Mouse (Mus musculus) hindbrain, embryonic 12.5 days (tissue): ENCODE results near the gene Gm49601. TPM values are rescaled to one million over a fixed set of nuclear protein-coding genes. Genes with fewer than 3 reads are reported as not detected.
A peak's percentile ranks its signal among the peaks of the same experiment; 100 is the strongest.

ENCODE experiments used
- ATAC-seq: fragments of 200-750 bp; cut with Nextera tagmentation; 2 replicates; pipeline ENCODE4 v1.8.0; 2017; ENCODE audit warnings: moderate TSS enrichment; ENCODE audit not compliant: low FRiP score
- H3K27ac ChIP-seq: fragments of 300-500 bp; sonication (generic); 2 replicates; pipeline ENCODE4 v1.5.1; 2016; ENCODE audit warnings: mild to moderate bottlenecking
- H3K27me3 ChIP-seq: fragments of 300-500 bp; sonication (generic); 2 replicates; pipeline ENCODE4 v1.6.1; 2016; ENCODE audit warnings: mild to moderate bottlenecking
- H3K36me3 ChIP-seq: fragments of 300-500 bp; sonication (generic); 2 replicates; pipeline ENCODE4 v1.6.1; 2016; ENCODE audit warnings: mild to moderate bottlenecking
- H3K4me1 ChIP-seq: fragments of 300-500 bp; sonication (generic); 2 replicates; pipeline ENCODE4 v1.6.1; 2016
- H3K4me2 ChIP-seq: fragments of 300-500 bp; sonication (generic); replicated peaks from 2 replicates; pipeline ENCODE4 v1.6.1; 2016; ENCODE audit warnings: mild to moderate bottlenecking
- H3K4me3 ChIP-seq: fragments of 300-500 bp; sonication (generic); 2 replicates; pipeline ENCODE4 v1.5.1; 2016; ENCODE audit warnings: mild to moderate bottlenecking
- H3K9ac ChIP-seq: fragments of 300-500 bp; sonication (generic); 2 replicates; pipeline ENCODE4 v1.6.1; 2016; ENCODE audit warnings: mild to moderate bottlenecking, moderate library complexity
- H3K9me3 ChIP-seq: fragments of 300-500 bp; sonication (generic); replicated peaks from 2 replicates; pipeline ENCODE4 v1.6.1; 2016; ENCODE audit warnings: mild to moderate bottlenecking
- WGBS: fragments of 180-500 bp; shearing (Covaris S2); methylation state at CpG from one replicate; pipeline ENCODE4 v1.1.7; 2016; 5-methylcytosine and 5-hydroxymethylcytosine counted together
- polyA plus RNA-seq: library from polyadenylated mRNA; unstranded; fragments of >200 nt; fragmentation: Nextera tagmentation; extraction: Ambion mirVana; gene quantifications from 2 replicates; pipeline ENCODE4 v1.2.1, GENCODE M21; 2016

Gene Gm49601
- polyA plus RNA-seq, 1 experiment from 2014 or later: 12.6 TPM

- 6% methylated on average over 10 of the region's 10 CpGs for WGBS
- Histone ChIP-seq H3K27ac (no peak overlapping the region), H3K4me3 (peak overlapping the region; percentile 42), H3K27me3 (peaks cover 99% of the 10 kb centered on the region), H3K36me3 (no peaks in the 10 kb centered on the region), H3K9me3 (no peaks in the 10 kb centered on the region), H3K9ac (peak overlapping the region; percentile 36; the same call in 1 of the 2 replicates), H3K4me1 (peaks cover 40% of the 10 kb centered on the region), H3K4me2 (peak overlapping the region; percentile 62)
- ATAC-seq: no peak
These were observed 41.2 kb downstream of the Gm49601 start for GRCm38 (mm10) chr16:18584901-18585510.

GRCm38 (mm10) chr16:18583673-18584357 is 42.4 kb downstream of the Gm49601 start:
- peak overlapping the region; percentile 62; the same call in 1 of the 2 replicates for H3K4me2 ChIP-seq
- H3K4me1 ChIP-seq: peaks cover 38% of the 10 kb centered on the region
- no peak for ATAC-seq
- no peak overlapping the region for H3K27ac ChIP-seq
- no peak overlapping the region for H3K9ac ChIP-seq
- H3K9me3 ChIP-seq: no peaks in the 10 kb centered on the region
- peak overlapping the region; percentile 42; the same call in 1 of the 2 replicates for H3K4me3 ChIP-seq
- H3K36me3 ChIP-seq: no peaks in the 10 kb centered on the region
- H3K27me3 ChIP-seq: peaks cover 96% of the 10 kb centered on the region
- WGBS: 12% methylated on average over 10 of the region's 10 CpGs

GRCm38 (mm10) chr16:18583169-18583568 is 43.1 kb downstream of the Gm49601 start:
- 9% methylated on average over 10 of the region's 10 CpGs for WGBS
- Histone ChIP-seq H3K27me3 (peaks cover 95% of the 10 kb centered on the region), H3K36me3 (no peaks in the 10 kb centered on the region), H3K27ac (no peak overlapping the region), H3K9me3 (no peaks in the 10 kb centered on the region), H3K9ac (no peak overlapping the region), H3K4me3 (0 out of 2 replicates have a peak overlapping the region, but pooled peaks have one; percentile 1), H3K4me2 (peak overlapping the region; percentile 55; the same call in 1 of the 2 replicates), H3K4me1 (peaks cover 33% of the 10 kb centered on the region)
- no peak for ATAC-seq

GRCm38 (mm10) chr16:18582426-18583148 is 43.6 kb downstream of the Gm49601 start:
- Histone ChIP-seq H3K27ac (no peak overlapping the region), H3K36me3 (no peaks in the 10 kb centered on the region), H3K9ac (peak overlapping the region; percentile 47), H3K4me1 (peaks cover 27% of the 10 kb centered on the region), H3K27me3 (peaks cover 95% of the 10 kb centered on the region), H3K4me2 (peak overlapping the region; percentile 55), H3K4me3 (peak overlapping the region; percentile 36), H3K9me3 (no peaks in the 10 kb centered on the region)
- WGBS: under 1% methylated on average over 65 of the region's 67 CpGs
- no peak for ATAC-seq

- Histone ChIP-seq H3K4me1 (peaks cover 26% of the 10 kb centered on the region), H3K4me3 (peak overlapping the region; percentile 36), H3K9me3 (no peaks in the 10 kb centered on the region), H3K27me3 (peaks cover 90% of the 10 kb centered on the region), H3K9ac (peak overlapping the region; percentile 47), H3K27ac (no peak overlapping the region), H3K4me2 (peak overlapping the region; percentile 55), H3K36me3 (no peaks in the 10 kb centered on the region)
- 1% methylated on average over 66 of the region's 66 CpGs for WGBS
- ATAC-seq: no peak
These were observed 44.5 kb downstream of the Gm49601 start for GRCm38 (mm10) chr16:18581623-18582205.

GRCm38 (mm10) chr16:18581050-18581622 is 45.1 kb downstream of the Gm49601 start:
- Histone ChIP-seq H3K27me3 (peaks cover 85% of the 10 kb centered on the region), H3K9me3 (no peaks in the 10 kb centered on the region), H3K27ac (no peak overlapping the region), H3K4me2 (peak overlapping the region; percentile 55), H3K4me3 (peak overlapping the region; percentile 36), H3K4me1 (peaks cover 20% of the 10 kb centered on the region), H3K36me3 (no peaks in the 10 kb centered on the region), H3K9ac (no peak overlapping the region)
- ATAC-seq: no peak
- 5% methylated on average over 21 of the region's 21 CpGs for WGBS

- no peaks in the 10 kb centered on the region for H3K9me3 ChIP-seq
- H3K27me3 ChIP-seq: peaks cover 77% of the 10 kb centered on the region
- H3K36me3 ChIP-seq: no peaks in the 10 kb centered on the region
- ATAC-seq: no peak
- no peak overlapping the region for H3K27ac ChIP-seq
- H3K4me2 ChIP-seq: no peak overlapping the region
- H3K9ac ChIP-seq: no peak overlapping the region
- H3K4me1 ChIP-seq: peaks cover 15% of the 10 kb centered on the region
- 21% methylated on average over 2 of the region's 2 CpGs for WGBS
- H3K4me3 ChIP-seq: no peak overlapping the region
These were observed 45.8 kb downstream of the Gm49601 start for GRCm38 (mm10) chr16:18580389-18580788.

- 17% methylated on average over 5 of the region's 5 CpGs for WGBS
- Histone ChIP-seq H3K9me3 (no peaks in the 10 kb centered on the region), H3K9ac (no peak overlapping the region), H3K27me3 (peaks cover 50% of the 10 kb centered on the region), H3K4me3 (no peak overlapping the region), H3K27ac (no peak overlapping the region), H3K4me1 (peaks cover 15% of the 10 kb centered on the region), H3K4me2 (no peak overlapping the region), H3K36me3 (no peaks in the 10 kb centered on the region)
- no peak for ATAC-seq
These were observed 48.5 kb downstream of the Gm49601 start for GRCm38 (mm10) chr16:18577599-18578160.

GRCm38 (mm10) chr16:18577071-18577470 is 49.2 kb downstream of the Gm49601 start:
- Histone ChIP-seq H3K27ac (no peak overlapping the region), H3K4me1 (peaks cover 10% of the 10 kb centered on the region)
- no peak for ATAC-seq

GRCm38 (mm10) chr16:18574196-18574595 is 52.0 kb downstream of the Gm49601 start:
- WGBS: 75% methylated on average over 8 of the region's 8 CpGs
- Histone ChIP-seq H3K4me2 (no peak overlapping the region), H3K36me3 (no peaks in the 10 kb centered on the region), H3K27ac (no peak overlapping the region), H3K9ac (no peak overlapping the region), H3K4me3 (no peak overlapping the region), H3K4me1 (no peaks in the 10 kb centered on the region), H3K27me3 (peaks cover 15% of the 10 kb centered on the region), H3K9me3 (no peaks in the 10 kb centered on the region)
- ATAC-seq: no peak

More at GRCm38 (mm10) chr16:18577071-18577470, 49.2 kb downstream of the Gm49601 start:
- Histone ChIP-seq H3K4me3 (no peak overlapping the region), H3K4me2 (no peak overlapping the region), H3K27me3 (peaks cover 44% of the 10 kb centered on the region), H3K9ac (no peak overlapping the region), H3K9me3 (no peaks in the 10 kb centered on the region), H3K36me3 (no peaks in the 10 kb centered on the region)
- 45% methylated on average over 3 of the region's 3 CpGs for WGBS
